Mouse (Mus musculus): Measurements from ENCODE around the gene S100a5.

- TF ChIP-seq POLR2A (IDR thresholded peaks at IDR 0.05; ENCODE audit: low read depth, low read length) (no peak), CTCF (IDR thresholded peaks at IDR 0.05; ENCODE audit: borderline replicate concordance, insufficient read depth, low read length) (no peak)
These were observed 21.0 kb downstream of the S100a5 start for GRCm38 (mm10) chr3:90629298-90629697.
